Mouse (Mus musculus) liver, embryonic 16.5 days (tissue): ENCODE results near the gene Mrpl14. TPM values are rescaled to one million over a fixed set of nuclear protein-coding genes. Genes with fewer than 3 reads are reported as not detected.

ENCODE experiments used
- ATAC-seq: fragments of 200-750 bp; cut with Nextera tagmentation; 2 replicates; pipeline ENCODE4 v1.8.0; 2017; ENCODE audit warnings: low read depth, mild to moderate bottlenecking, moderate number of reproducible peaks, moderate library complexity
- H3K27ac ChIP-seq: fragments of 300-500 bp; sonication (generic); 2 replicates; pipeline ENCODE4 v1.5.1; 2014; ENCODE audit warnings: mild to moderate bottlenecking, low read length
- H3K27me3 ChIP-seq: fragments of 300-500 bp; sonication (generic); 2 replicates; pipeline ENCODE4 v1.6.1; 2014; ENCODE audit warnings: low read depth, low read length, mixed read lengths; ENCODE audit not compliant: control insufficient read depth, insufficient read depth
- H3K36me3 ChIP-seq: fragments of 300-500 bp; sonication (generic); 2 replicates; pipeline ENCODE4 v1.6.1; 2014; ENCODE audit warnings: mild to moderate bottlenecking; ENCODE audit not compliant: control insufficient read depth, insufficient read depth
- H3K4me1 ChIP-seq: fragments of 300-500 bp; sonication (generic); 2 replicates; pipeline ENCODE4 v1.6.1; 2014; ENCODE audit warnings: low read depth, low read length, mixed read lengths; ENCODE audit not compliant: control insufficient read depth
- H3K4me2 ChIP-seq: fragments of 300-500 bp; sonication (generic); 2 replicates; pipeline ENCODE4 v1.6.1; 2014; ENCODE audit warnings: low read depth, low read length, mixed read lengths
- H3K4me3 ChIP-seq: fragments of 300-500 bp; sonication (generic); 2 replicates; pipeline ENCODE4 v1.5.1; 2014; ENCODE audit warnings: low read depth, mild to moderate bottlenecking, low read length
- H3K9ac ChIP-seq: fragments of 300-500 bp; sonication (generic); 2 replicates; pipeline ENCODE4 v1.6.1; 2014; ENCODE audit warnings: low read depth, low read length
- H3K9me3 ChIP-seq: fragments of 300-500 bp; sonication (generic); replicated peaks from 2 replicates; pipeline ENCODE4 v1.6.1; 2016; ENCODE audit warnings: low read length; ENCODE audit not compliant: control insufficient read depth
- WGBS: fragments of 180-500 bp; shearing (Covaris S2); extraction: QIAGEN DNeasy Blood & Tissue Kit; methylation state at CpG from one replicate; pipeline ENCODE4 v1.1.7; 2014; ENCODE audit not compliant: insufficient replicate concordance; 5-methylcytosine and 5-hydroxymethylcytosine counted together
- polyA plus RNA-seq: library from polyadenylated mRNA; unstranded; fragments of >200 nt; fragmentation: Nextera tagmentation; extraction: Ambion mirVana; gene quantifications from 2 replicates; pipeline ENCODE4 v1.2.1, GENCODE M21; 2015

Gene Mrpl14
- polyA plus RNA-seq, 1 experiment from 2014 or later, result 94.4 TPM

DNA sequence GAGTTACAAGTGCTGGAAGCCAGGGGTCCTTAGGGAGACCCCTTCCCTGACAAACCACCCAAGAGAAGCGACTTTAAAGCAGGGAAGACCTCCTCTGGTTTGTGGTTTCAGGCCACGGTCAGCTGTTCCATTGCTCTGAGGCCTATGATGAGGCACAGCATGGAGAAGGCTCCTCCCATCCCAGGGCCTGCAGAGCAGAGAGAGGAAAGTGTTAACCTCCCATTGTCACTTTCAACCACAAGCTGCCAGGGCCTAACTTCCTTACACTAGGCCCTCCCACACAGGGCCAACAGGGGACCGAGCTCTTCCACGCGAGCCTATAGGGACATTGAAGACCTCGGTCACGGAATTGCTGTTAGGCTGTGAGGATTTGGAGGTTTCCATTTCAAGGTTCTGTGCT, 17.1 kb downstream of the Mrpl14 start:
- no peak overlapping the region for H3K9ac ChIP-seq
- peak; percentile 27; the same call in 1 of the 2 replicates for ATAC-seq
- no peaks in the 10 kb centered on the region for H3K9me3 ChIP-seq
- no peak overlapping the region for H3K4me3 ChIP-seq
- H3K4me2 ChIP-seq, result no peak overlapping the region
- no peaks in the 10 kb centered on the region for H3K27me3 ChIP-seq
- 11% methylated on average over 7 of the region's 7 CpGs for WGBS
- H3K27ac ChIP-seq, result no peak overlapping the region
- H3K4me1 ChIP-seq, result peaks cover 29% of the 10 kb centered on the region
- peaks cover 2% of the 10 kb centered on the region; the same call in 1 of the 2 replicates for H3K36me3 ChIP-seq

GRCm38 (mm10) chr17:45706796-45707195, 20.7 kb downstream of the Mrpl14 start:
- 29% methylated on average over 5 of the region's 5 CpGs for WGBS
- Histone ChIP-seq H3K9me3 (no peaks in the 10 kb centered on the region), H3K9ac (no peak overlapping the region), H3K4me3 (no peak overlapping the region), H3K27me3 (no peaks in the 10 kb centered on the region), H3K27ac (no peak overlapping the region), H3K36me3 (no peaks in the 10 kb centered on the region), H3K4me2 (no peak overlapping the region), H3K4me1 (peaks cover 14% of the 10 kb centered on the region)
- no peak for ATAC-seq

- 20% methylated on average over 3 of the region's 3 CpGs for WGBS
- no peaks in the 10 kb centered on the region for H3K36me3 ChIP-seq
- H3K9me3 ChIP-seq, result no peaks in the 10 kb centered on the region
- no peak overlapping the region for H3K27ac ChIP-seq
- H3K4me3 ChIP-seq, result no peak overlapping the region
- no peak overlapping the region for H3K4me2 ChIP-seq
- peaks cover 10% of the 10 kb centered on the region for H3K4me1 ChIP-seq
- no peak for ATAC-seq
- no peak overlapping the region for H3K9ac ChIP-seq
- H3K27me3 ChIP-seq, result no peaks in the 10 kb centered on the region
Measured at GRCm38 (mm10) chr17:45707376-45707775, 21.3 kb downstream of the Mrpl14 start.

GRCm38 (mm10) chr17:45708179-45708578, 22.1 kb downstream of the Mrpl14 start:
- no peak for ATAC-seq

GRCm38 (mm10) chr17:45709829-45710228, 23.7 kb downstream of the Mrpl14 start:
- no peak overlapping the region for H3K27ac ChIP-seq
- ATAC-seq, result no peak
- H3K27me3 ChIP-seq, result no peaks in the 10 kb centered on the region
- no peaks in the 10 kb centered on the region for H3K9me3 ChIP-seq
- H3K4me1 ChIP-seq, result no peaks in the 10 kb centered on the region
- H3K9ac ChIP-seq, result no peak overlapping the region
- 28% methylated on average over 3 of the region's 3 CpGs for WGBS
- H3K4me3 ChIP-seq, result no peak overlapping the region
- H3K4me2 ChIP-seq, result no peak overlapping the region
- H3K36me3 ChIP-seq, result no peaks in the 10 kb centered on the region

More at GRCm38 (mm10) chr17:45708179-45708578, 22.1 kb downstream of the Mrpl14 start:
- Histone ChIP-seq H3K27me3 (no peaks in the 10 kb centered on the region), H3K9ac (no peak overlapping the region), H3K4me2 (no peak overlapping the region), H3K36me3 (no peaks in the 10 kb centered on the region), H3K9me3 (no peaks in the 10 kb centered on the region), H3K4me1 (peaks cover 3% of the 10 kb centered on the region), H3K27ac (no peak overlapping the region), H3K4me3 (no peak overlapping the region)
- 72% methylated on average over 8 of the region's 8 CpGs for WGBS

DNA sequence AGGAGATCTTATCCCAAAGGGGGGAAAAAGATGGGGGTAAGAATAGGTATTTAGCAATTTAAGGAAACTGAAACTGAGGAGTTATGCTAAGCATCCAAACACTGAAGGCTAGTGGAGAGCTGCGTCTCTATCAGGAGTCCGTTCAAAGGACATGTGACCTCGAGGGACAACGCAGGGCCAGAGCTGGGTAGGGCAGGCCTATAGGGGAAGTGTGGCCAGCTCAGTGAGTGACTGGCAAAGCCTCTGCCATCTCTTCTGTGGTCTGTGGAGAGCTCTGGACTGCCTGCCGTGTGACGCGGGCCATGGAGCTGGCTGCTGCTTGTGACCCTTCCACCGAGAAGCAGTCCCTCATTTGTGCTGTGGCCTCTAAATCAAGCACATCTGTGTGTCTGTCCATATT, 24.3 kb downstream of the Mrpl14 start:
- Histone ChIP-seq H3K4me2 (no peak overlapping the region), H3K27ac (no peak overlapping the region), H3K4me1 (no peaks in the 10 kb centered on the region), H3K4me3 (no peak overlapping the region), H3K9me3 (no peaks in the 10 kb centered on the region), H3K27me3 (no peaks in the 10 kb centered on the region), H3K36me3 (no peaks in the 10 kb centered on the region), H3K9ac (no peak overlapping the region)
- no peak for ATAC-seq
- 46% methylated on average over 8 of the region's 8 CpGs for WGBS

- H3K27me3 ChIP-seq, result no peaks in the 10 kb centered on the region
- no peaks in the 10 kb centered on the region for H3K9me3 ChIP-seq
- no peaks in the 10 kb centered on the region for H3K36me3 ChIP-seq
- no peak overlapping the region for H3K9ac ChIP-seq
- ATAC-seq, result no peak
- no peak overlapping the region for H3K4me3 ChIP-seq
- no peaks in the 10 kb centered on the region for H3K4me1 ChIP-seq
- 27% methylated on average over 3 of the region's 3 CpGs for WGBS
- no peak overlapping the region for H3K4me2 ChIP-seq
- H3K27ac ChIP-seq, result no peak overlapping the region
Measured at GRCm38 (mm10) chr17:45711525-45711924, 25.4 kb downstream of the Mrpl14 start.

GRCm38 (mm10) chr17:45718323-45718722, 32.2 kb downstream of the Mrpl14 start:
- 2% methylated on average over 10 of the region's 10 CpGs for WGBS
- no peak overlapping the region for H3K9ac ChIP-seq
- 0 out of 2 replicates have a peak, but pooled peaks have one; percentile 39 for ATAC-seq

DNA sequence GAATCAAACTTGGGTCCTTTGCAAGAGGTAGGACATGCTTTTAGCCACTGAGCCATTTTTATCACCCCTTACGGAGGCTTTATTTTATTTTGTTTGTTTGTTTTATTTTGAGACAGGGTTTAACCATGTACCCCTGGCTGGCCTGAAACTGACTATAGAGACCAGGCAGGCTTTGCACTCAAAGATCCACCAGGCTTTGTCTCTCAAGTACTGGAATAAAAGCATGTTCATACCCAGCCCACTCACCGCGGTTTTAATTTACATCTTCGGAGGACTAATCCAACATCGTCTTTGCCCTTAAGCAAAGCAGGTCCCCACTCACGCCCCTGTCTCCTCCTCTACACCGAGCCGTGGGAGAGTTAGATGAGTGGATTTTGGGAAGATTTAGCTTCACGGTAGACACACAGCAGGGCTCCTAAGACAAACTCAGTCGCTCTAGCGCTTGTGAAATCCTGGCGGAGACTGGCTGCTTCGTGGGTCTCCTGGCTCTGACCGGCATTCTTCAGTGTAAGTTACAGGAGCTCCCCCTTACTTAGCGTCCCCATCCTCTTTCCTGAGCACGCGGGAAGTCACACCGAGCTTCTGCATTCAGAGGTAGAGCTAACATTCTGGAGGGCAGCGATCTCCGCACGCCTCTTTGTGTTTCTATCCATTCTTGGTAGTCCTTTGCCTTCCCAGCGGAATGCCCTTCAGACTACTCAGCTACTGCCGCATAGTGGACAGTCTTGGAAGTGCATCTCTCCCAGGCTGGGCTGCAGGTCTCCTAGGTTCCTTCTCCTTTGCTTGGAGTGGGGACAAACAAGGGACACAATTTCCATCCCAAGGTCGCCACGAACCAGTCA, 37.8 kb downstream of the Mrpl14 start:
- 7% methylated on average over 25 of the region's 25 CpGs for WGBS
- Histone ChIP-seq H3K4me1 (peaks cover 22% of the 10 kb centered on the region), H3K9me3 (no peaks in the 10 kb centered on the region), H3K36me3 (no peaks in the 10 kb centered on the region), H3K27ac (no peak overlapping the region), H3K4me2 (peak overlapping the region; percentile 74), H3K9ac (peak overlapping the region; percentile 48), H3K27me3 (no peaks in the 10 kb centered on the region), H3K4me3 (peak overlapping the region; percentile 50)
- no peak for ATAC-seq

More at GRCm38 (mm10) chr17:45718323-45718722, 32.2 kb downstream of the Mrpl14 start:
- no peaks in the 10 kb centered on the region for H3K4me1 ChIP-seq
- no peaks in the 10 kb centered on the region for H3K27me3 ChIP-seq
- H3K4me2 ChIP-seq, result no peak overlapping the region
- H3K36me3 ChIP-seq, result no peaks in the 10 kb centered on the region
- no peak overlapping the region for H3K4me3 ChIP-seq
- no peak overlapping the region for H3K27ac ChIP-seq
- no peaks in the 10 kb centered on the region for H3K9me3 ChIP-seq
